Mouse (Mus musculus): ENCODE measurements around the gene Fbln2.
A peak's percentile ranks its signal among the peaks of the same experiment; 100 is the strongest.

Fbln2 gene

DNA sequence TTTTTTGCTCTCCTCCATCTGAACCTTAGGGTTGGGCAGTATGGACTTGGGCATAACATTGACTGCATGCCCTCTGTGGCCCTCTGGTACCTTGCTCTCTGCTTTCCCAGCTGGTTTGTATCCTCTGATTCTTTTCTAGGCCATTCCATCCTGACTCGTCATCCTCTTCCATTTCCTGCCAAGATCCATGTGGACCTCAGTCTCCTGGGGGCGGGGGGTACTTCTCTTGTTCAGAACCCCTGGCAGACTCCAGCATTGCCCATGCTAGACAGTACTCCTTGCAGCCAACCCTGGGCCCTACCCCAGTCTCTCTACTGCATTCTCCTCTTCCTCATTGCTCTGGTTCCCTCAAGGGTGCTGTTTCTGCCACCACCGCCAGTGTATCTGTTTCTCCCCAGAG, 19.8 kb upstream of the Fbln2 start:
- no peak for DNase-seq (ENCODE audit: low read depth, low spot score)

DNA sequence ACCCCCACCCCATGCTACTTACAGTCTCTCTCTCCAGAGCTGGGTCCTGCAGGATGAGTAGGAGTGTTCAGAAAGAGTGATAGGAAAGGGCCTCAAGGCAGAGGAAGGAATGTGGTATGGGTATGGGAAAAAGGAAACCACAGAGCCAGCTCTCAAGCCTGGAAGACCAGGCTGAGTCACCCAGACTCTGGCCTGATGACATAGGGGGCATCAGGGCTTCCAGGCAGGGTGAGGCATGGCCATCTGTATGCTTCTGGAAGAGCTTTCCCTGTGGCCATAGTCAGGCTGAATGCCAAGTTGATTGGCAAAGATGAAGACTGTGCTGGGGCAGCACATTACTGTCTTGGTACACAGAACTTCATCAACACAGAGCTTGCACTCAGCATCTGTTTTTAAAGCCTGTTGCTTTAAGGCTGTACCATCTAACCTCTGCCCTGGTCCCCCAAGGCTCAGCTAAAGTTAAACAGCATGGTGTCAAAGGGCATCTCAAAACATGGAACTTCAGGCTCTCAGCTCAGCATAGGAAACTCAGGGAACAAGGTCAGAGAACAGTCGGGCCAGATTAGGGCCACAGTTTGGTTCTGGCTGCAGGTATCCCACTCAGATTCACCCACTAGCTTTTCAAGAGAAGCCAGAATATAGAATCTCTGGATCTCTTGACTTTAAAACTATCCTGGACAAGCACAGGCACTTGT, 19.3 kb upstream of the Fbln2 start:
- DNase-seq (ENCODE audit: low read depth, low spot score), result no peak

DNA sequence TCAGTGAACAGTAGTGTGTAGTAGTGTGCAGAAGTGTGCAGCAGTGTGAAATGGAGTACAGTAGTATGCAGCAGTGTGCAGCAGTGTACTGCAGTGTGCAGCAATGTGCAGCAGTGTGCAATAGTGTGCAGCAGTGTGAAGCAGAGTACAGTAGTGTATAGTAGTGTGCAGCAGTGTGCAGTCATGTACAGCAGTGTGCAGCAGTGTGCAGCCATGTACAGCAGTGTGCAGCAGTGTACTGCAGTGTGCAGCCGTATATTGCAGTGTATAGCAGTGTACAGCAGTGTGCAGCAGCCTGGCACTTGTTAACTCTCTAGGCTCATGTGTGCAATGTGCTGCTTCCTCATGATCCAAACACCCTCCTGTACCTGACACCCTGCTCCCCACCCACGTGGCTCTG, 13.8 kb upstream of the Fbln2 start:
- DNase-seq (ENCODE audit: low read depth, low spot score), result no peak

DNA sequence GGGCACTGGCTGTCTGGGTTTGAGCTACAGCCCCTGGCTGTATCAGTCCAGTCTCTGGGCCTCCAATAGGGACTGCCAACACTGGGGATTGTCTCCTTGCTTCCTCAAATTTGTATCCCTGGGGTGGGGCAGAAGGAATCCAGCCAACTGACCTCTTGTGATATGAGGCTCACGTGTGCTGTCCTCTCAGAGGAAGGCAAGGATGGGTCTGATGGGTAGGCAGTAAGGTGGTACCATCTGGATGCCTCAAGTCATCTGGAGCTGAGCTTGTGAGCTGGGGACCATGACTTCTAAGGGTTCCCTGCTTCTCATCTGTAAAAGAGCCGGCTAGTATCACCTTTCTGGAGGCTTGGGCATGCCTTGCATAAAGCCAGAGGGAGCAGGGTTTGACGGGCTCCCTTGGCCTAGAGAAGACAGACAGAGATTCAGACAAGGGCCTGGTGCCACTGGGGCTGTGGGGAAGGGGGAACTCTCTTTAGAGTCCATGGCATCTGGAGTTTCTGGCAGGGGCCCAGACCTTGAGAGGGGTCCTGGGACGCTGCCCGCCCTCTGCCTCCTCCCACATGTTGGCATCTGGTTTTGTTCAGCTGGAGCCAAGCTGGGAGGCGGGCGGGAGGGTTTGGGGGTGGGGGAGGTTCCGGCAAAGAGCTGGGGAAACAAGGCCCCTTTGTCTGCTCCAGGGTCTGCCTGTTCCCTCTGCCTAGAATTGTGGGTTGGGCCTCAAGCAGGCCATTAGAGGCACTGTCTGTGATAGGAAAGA, 11.6 kb upstream of the Fbln2 start:
- DNase-seq (ENCODE audit: low read depth, low spot score), result no peak

DNA sequence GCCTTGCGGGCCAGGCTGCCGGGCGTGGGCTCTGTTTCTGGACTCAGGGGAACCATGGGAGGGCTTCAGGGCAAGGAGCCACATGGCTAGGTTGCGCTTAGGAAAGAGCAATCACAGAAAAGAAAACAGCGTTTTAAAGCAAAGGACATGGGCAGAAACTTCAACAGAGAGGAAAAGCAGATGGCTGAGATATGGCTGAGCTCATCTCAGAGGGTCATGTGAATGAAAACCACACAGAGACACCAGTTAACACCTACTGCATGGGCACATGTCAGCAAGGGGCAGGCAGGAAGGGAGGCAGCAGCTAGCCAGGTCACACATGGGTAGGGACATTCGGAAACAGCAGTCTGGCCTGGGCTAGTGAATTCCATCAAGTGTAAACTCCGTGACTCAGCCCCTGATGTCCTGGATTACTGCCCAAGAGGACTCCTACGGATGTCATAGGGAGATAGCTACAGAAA, 10.3 kb upstream of the Fbln2 start:
- no peak for DNase-seq (ENCODE audit: low read depth, low spot score)

DNA sequence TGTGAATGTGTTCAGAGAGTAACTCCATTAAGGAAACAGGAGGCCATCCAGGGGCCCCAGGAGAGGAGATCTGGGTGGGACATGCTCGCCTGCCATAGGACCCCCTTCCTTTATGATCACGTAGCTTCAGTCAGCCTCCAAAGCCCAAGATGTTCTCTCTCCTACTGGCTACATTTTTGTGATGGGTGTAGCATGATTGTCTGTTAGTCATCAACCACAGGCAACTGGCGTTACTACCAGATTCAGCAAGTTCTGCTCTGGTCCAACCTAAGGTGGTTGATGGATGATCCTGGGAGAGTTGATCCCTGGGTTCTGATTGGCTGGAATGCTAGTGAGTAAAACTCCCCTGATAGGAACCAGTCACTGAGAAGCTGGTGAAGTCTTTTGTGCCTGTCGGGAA, 9.7 kb upstream of the Fbln2 start:
- no peak for DNase-seq (ENCODE audit: low read depth, low spot score)

DNA sequence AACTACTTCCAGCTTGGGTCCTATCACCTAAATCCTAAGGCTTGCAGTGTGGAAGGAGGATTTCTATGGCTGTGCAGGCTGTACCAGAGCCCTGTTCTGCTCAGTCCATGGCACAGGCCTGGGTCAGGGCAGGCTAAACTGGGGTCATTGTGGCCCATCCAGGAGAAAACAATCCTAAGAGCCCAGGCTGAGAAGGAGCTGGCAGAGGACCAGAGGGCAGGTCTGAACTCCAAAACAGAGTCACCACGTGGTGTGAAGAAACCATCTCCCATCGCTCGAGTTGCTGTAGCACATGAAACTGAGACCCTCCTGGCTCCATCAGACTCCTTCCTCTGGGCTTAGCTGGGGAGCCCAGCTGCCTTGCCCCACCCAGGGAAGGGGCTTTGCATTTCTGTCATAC, 6.9 kb upstream of the Fbln2 start:
- DNase-seq (ENCODE audit: low read depth, low spot score), result no peak

DNA sequence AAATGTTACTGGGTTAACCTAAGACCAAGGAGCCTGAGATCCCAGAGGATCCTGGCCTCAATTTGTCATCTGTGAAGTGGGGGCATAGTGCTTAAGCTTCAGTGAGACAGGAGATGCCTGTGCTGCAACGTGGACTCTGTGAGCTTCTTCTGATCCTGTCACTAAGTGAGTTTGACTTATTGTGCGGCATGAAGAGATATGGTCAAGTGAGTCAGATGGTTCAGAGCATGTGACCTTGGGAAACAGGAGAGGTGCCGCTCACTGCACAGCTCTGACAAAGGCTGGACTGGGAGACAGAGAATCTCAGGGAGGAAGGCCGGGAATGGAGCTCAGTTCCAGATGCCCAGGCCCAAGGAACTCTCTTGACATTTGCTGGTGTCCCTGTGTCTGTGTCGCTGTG, 6.5 kb upstream of the Fbln2 start:
- no peak for DNase-seq (ENCODE audit: low read depth, low spot score)

DNA sequence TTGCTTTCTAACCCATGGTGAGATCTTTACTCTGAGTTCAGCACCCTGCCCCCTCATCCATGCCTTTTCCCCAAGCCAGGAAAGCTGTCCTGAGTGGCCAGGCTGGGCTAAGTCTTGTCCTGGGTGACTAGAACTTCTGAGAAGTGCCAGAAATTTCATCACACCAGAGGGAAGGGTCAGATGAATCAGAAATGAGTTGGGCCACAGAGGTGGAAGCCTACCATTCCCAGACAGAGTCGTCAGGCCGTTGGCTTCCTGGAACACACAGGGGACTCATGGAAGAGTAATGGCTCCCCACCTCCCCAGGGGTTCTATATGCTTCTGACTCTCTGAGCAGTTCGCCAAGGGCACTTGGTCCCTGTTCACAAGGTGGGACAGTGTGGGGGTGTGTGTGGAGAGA, 4.8 kb upstream of the Fbln2 start:
- DNase-seq (ENCODE audit: low read depth, low spot score), result no peak

DNA sequence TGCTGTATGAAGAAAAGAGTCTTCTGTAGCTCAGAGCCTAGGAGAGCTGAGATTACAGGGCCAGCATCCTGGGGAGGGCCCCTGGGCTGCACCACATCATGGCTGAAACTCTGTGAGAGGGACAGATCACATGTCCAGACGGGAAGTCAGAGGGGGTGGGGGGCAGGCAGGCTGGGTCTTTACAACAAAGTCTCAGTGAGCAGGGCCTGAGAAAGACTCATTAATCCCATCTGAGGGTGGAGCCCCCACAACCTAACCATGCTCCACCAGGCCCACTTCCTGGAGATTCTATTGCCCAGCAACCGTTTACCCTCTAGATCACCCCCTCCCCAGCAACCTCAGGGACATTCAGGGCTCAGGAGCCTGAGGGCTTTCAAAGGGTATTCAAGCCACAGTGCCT, 2.5 kb upstream of the Fbln2 start:
- DNase-seq (ENCODE audit: low read depth, low spot score), result no peak

DNA sequence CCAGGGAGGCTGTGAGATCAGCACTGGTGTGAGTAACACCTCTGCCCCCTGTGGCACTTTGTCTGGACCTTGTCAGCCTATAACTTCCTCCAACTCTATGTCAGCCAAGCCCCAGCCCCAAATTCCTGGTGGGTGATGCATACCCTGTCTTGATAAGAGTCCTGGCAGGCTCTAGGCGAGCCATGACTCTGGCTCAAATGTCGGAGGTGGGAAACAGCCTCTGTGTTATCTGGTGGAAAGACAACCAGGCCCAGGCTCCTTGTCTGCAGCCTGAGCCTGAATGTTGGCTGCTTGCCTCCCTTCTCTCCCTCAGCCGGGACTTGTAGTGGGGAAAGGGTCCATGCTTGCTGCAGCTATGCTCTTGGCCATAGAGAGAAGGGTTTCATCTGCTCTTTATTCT, 1.4 kb upstream of the Fbln2 start:
- DNase-seq (ENCODE audit: low read depth, low spot score), result no peak

DNA sequence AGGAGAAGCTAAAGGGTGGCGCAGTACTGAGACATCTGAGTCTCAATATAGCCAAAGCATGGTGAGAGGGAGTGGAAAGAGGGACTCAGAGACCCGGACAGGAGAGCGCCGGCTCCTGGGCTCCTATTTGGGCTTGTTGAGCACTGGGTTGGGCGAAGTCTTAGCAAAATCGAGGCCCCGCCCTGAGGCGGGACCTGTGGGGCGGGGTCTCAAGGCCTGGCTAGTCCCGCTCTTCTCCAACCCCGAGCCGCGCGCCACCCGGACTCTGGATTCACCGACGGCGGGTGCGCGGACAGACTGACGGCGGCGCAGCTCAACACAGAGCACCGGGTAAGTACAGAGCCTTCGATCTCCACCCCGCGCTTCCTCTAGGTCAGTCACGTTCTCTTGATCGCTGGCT, 316 bp downstream of the Fbln2 start:
- DNase-seq (ENCODE audit: low read depth, low spot score), result peak; percentile 3

DNA sequence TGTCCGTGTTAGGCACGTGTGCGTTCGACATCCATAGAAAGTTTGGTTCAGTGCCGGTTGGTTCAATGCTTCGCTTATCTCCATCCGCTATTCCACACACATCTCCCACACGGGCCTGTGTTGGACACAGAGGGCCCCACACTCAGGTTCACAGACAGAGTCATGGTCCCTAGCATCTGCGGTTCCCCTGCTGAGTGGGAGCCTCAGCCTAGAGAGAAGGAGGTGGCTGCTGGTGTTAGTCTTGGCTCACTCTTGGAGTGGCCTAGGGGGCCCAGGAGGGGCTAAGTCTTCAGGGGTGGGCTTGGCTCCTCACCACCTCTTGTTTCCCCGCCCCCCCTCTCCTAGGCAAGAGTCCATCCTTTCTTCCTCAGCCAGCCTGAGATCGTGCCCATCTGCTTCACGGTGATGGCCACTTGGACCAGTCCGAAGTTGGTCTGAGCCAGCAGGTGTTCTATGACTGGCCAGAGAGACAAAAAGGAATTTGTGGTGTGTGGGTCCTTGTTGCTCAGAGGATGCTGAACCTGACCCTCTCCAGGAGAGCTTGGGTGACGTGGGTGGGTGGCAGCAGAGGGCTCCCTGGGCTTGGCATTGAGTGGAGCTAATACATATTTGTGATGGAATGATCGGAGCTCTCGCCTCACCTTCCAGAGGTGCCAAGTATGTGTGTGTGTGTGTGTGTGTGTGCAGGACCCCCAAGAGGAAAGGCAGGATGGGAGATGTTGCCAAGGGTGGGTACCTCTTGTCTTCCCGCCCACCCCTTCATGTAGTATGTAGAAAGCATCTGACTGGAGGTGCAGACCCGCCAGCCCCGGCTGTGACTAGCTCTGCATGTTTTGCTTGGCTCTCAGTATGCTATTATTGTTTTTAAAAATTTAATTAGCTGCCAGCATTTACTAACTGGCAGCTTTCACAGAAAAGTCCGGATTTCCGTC, 1.3 kb downstream of the Fbln2 start:
- no peak for DNase-seq (ENCODE audit: low read depth, low spot score)

DNA sequence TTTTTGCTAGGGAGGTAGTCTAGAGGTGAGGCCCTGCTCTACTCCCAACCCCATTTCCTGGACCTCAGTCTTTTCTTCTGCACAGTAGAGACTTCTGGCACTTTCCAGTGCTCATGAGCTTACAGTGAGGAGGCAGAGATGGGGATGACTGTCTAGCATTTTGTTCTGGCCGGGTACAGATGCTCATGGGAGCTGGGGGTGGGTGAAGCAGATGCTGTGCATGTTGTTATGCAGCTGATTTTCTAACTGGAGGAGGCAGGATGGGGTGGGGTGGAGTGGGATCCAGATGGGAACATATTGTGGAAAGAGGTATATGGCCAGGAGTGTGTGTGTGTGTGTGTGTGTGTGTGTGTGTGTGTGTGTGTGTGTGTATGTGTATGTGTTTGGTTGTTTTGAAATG, 3.2 kb downstream of the Fbln2 start:
- no peak for DNase-seq (ENCODE audit: low read depth, low spot score)

DNA sequence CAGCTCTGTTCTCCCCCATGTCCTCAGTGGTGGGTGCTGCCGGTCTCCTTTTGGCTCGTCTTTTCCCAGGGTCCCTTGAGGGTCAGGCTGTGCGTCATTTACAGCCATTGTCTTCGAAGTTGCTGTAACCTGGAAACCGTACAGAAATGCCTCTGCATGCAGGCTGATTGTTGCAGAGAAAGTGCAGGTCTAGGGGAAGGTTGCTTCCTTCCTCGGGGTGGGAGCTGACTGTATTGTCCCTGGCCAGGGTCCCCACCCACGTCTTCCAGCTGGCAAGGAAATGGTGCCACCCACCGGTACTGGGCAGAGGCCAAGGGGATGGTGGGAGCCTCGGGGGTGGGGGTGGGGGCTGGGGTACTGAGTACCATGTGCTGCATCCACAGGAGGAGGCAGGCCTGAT, 6.2 kb downstream of the Fbln2 start:
- no peak for DNase-seq (ENCODE audit: low read depth, low spot score)

DNA sequence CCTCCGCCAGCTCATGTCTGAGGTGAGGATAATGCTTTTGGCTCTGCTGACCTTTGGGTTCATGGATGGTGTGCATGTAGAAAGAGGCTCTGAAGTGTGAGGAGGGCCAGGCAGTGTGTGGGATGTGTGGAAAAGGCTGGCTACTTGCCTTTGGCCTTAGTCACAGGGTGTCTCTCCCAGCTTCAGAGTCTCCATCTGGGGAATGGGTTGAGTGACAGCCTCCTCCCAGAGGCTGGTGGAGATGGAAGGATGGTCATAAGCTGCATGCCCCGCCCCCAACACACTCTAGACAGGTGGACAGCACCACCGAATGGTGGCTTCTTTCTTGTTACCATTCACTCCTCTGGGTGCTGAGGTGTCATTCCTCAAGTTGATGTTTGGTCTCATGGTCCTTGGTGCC, 6.6 kb downstream of the Fbln2 start:
- no peak for DNase-seq (ENCODE audit: low read depth, low spot score)

DNA sequence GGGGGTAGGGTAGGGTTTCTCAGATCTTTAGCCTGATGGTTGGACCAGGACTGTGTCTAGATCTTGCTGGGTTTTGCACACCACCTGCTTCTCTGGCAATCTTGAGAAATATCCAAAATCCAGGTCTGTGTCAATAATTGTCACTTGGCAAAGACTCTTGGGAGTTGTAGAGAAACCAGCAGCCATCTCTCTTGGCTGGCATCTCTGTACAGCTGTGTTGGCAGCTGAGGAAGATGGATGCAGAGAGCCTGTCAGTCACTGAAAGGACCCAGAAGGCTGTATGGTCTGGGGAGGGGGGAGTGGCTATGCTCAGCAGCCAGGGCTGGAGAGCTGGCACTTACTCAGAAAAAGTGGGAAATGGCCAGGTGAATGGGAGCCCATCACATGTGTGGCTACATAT, 7.8 kb downstream of the Fbln2 start:
- DNase-seq (ENCODE audit: low read depth, low spot score), result no peak

DNA sequence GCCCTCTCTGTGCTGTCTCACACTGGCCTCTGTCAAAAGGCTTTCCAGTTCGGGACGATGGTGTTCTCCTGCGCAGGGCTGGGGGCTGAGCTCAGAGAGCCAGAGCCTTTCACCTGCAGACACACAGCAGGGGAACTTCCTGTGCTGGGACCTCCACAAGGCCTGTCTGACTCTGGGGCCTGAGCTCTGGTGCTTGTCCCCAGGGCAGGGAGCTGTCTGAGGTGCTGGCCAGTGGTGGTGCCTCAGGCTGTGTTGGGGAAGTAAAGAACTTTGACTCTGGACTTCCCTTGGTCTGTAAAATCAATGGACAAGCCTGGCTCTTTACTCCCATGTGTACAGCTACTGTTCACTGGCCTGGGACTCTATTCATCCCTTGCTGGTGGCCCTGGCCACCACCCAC, 8.8 kb downstream of the Fbln2 start:
- no peak for DNase-seq (ENCODE audit: low read depth, low spot score)

DNA sequence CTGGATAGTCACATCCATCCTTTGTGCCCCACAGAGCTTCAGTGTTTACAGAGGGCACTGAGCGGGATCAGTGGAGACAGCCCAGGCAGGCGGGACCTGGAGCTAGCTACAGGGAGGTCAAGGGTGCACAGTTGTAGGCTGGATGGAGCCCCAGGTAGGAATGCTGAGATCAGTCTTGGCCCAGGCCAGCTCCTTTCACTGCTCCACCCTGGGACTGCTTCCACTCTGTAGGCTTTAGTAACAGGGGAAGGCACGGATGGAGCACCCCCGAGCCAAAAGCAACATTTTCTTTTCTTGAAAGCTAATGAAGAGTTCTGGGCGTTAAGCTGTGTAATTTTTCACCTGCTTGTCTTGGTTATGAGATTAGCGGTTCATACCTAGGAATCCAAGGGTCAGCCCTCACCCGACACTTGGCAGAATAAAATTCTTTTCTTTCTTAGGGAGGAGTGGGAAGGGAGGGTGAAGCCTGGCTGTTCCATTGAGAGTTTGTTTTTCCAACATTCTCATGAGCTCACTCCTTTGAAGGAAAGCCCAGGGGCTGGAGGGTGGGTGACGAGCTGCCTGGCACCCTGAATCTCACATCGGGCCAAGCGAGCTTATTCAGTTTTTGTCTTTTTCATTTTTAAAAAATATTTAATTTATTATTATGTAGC, 10.6 kb downstream of the Fbln2 start:
- no peak for DNase-seq (ENCODE audit: low read depth, low spot score)

DNA sequence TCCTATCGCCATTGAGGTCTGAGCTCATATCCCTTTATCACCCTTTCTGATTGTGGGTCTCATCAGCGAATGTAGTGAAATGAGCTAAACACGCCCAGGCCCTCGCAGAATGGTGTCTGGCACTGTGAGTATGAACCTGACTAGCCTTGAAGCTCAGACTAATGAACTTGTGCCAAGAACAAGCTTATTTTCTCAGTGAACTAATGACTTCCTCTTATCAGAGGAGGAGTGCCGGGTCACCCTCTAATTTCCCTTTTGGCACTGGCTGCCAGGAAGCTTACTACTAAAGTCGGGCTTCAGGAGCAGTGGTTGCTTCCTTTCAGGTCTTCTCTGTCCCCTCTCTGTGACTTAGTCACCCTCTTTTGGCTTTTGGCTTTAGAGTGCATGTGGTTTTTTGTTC, 12.7 kb downstream of the Fbln2 start:
- no peak for DNase-seq (ENCODE audit: low read depth, low spot score)

DNA sequence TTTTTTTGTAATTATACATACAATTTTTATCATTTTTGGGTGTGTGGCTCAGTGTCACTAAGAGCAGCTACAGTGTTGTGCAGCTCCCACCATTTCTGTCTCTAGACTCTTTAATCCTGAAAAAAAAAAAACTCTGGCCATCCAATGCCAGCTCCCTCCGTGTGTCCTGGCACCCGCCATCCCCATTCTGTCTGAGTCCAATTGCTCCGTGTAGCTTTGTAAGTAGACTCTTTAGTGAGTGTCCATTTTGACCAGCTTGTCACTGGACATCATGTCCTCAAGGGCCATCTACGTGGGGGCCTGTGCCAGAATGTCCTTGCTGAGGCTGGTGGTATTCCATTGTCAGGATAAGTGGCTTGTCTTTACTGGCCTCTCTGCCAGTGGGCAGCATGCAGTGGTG, 13.1 kb downstream of the Fbln2 start:
- no peak for DNase-seq (ENCODE audit: low read depth, low spot score)

DNA sequence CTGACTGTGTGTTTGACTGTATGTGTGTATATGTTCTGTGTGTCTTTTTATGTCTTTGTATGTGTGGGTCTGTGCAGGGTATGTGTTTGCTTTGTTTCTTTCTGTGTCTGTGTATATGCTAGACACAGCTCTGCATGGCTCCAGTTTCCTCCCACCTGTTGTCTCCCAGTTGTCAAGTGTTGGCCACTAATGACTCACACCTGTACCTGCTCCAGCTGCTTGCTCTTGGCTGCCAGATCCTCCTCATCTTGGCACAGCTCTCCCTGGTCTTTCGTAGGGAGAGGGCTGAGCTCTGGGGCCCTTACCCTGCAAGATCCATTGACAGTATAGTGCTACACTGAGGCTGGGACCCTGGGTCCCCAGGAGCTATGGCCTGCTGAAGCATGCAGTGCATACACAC, 13.8 kb downstream of the Fbln2 start:
- no peak for DNase-seq (ENCODE audit: low read depth, low spot score)
